Mouse (Mus musculus) left cerebral cortex, adult 8-10 months (tissue): ENCODE results near the gene Tmem222. TPM values are rescaled to one million over a fixed set of nuclear protein-coding genes. Genes with fewer than 3 reads are reported as not detected.

ENCODE experiments used
- DNase-seq, 2 experiments: peaks; one replicate each; pipeline ENCODE4 v3.0.0; 2022; ENCODE audit warnings: low spot score in 2 of 2
- total RNA-seq, 4 experiments: library from RNA; stranded (reverse); gene quantifications; 2 replicates each; pipeline ENCODE4 v1.2.4; 2022

Gene Tmem222
- total RNA-seq, 4 experiments from 2014 or later, result 84.3 to 91.2 (median 87.4) TPM

- DNase-seq, result no peak
These were observed 26.4 kb downstream of the Tmem222 start for GRCm38 (mm10) chr4:133251214-133251613.

- peak; percentile 65 to 75 for DNase-seq
These were observed 27.0 kb downstream of the Tmem222 start for GRCm38 (mm10) chr4:133250609-133251008.

- no peak for DNase-seq
These were observed 29.7 kb downstream of the Tmem222 start for GRCm38 (mm10) chr4:133247806-133248449.

GRCm38 (mm10) chr4:133247072-133247471 is 30.5 kb downstream of the Tmem222 start:
- DNase-seq, result no peak

GRCm38 (mm10) chr4:133244289-133244688 is 33.3 kb downstream of the Tmem222 start:
- DNase-seq, result no peak

- DNase-seq, result no peak
These were observed 34.1 kb downstream of the Tmem222 start for GRCm38 (mm10) chr4:133243538-133243937.

GRCm38 (mm10) chr4:133242710-133243109 is 34.9 kb downstream of the Tmem222 start:
- no peak for DNase-seq

- DNase-seq, result no peak
These were observed 35.7 kb downstream of the Tmem222 start for GRCm38 (mm10) chr4:133241910-133242309.

- DNase-seq, result peak; percentile 81 to 87
These were observed 36.4 kb downstream of the Tmem222 start for GRCm38 (mm10) chr4:133240934-133241908.

GRCm38 (mm10) chr4:133240490-133240921 is 37.1 kb downstream of the Tmem222 start, which contains the start of gene Map3k6:
TSS of gene Map3k6 (plus strand) at chr4:133240818.
- no peak for DNase-seq

GRCm38 (mm10) chr4:133237911-133238310 is 39.7 kb downstream of the Tmem222 start:
- no peak for DNase-seq

GRCm38 (mm10) chr4:133235415-133235814 is 42.2 kb downstream of the Tmem222 start:
- no peak for DNase-seq

GRCm38 (mm10) chr4:133234771-133235170 is 42.8 kb downstream of the Tmem222 start:
- no peak for DNase-seq

GRCm38 (mm10) chr4:133233285-133233976 is 44.2 kb downstream of the Tmem222 start:
- DNase-seq, result no peak

GRCm38 (mm10) chr4:133229582-133229981 is 48.0 kb downstream of the Tmem222 start:
- DNase-seq, result no peak

- no peak for DNase-seq
These were observed 50.0 kb downstream of the Tmem222 start for GRCm38 (mm10) chr4:133227636-133228035.

GRCm38 (mm10) chr4:133226073-133226472 is 51.5 kb downstream of the Tmem222 start:
- no peak for DNase-seq

- no peak for DNase-seq
These were observed 53.7 kb downstream of the Tmem222 start for GRCm38 (mm10) chr4:133223875-133224274.

- DNase-seq, result no peak
These were observed 55.9 kb downstream of the Tmem222 start for GRCm38 (mm10) chr4:133221701-133222100.

GRCm38 (mm10) chr4:133220656-133221055 is 56.9 kb downstream of the Tmem222 start:
- DNase-seq, result no peak

- DNase-seq, result no peak
These were observed 58.8 kb downstream of the Tmem222 start for GRCm38 (mm10) chr4:133218745-133219144.

GRCm38 (mm10) chr4:133217641-133218040 is 60.0 kb downstream of the Tmem222 start:
- DNase-seq, result no peak
